Mouse (Mus musculus): ENCODE measurements at regions not wholly inside any gene's neighbourhood (a gene's known extent, or its start where the extent isn't known, plus 50 kb on each side); places are given as distances from the start of the nearest gene placed in this dataset.

DNA sequence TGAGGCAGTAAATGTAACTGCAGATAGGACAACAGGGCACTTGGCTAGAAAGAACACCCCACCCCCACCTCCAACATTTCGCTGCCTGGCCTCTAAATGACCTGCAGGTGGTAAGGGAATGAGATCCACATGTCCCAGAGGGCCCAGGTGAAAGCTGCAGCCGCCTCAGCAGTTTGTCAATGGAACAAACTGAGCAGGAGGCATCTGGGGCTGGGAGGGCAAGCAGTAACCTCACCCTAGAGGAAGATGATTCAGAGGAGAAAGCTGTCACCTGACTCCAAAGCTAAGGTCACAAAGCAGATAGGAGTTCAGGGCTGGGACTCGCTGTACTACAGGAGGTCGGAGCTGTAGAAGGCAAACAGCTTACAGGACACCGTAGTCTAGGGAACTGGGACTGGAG is 955.7 kb downstream of the Synb start:
- TF ChIP-seq ZC3H11A (IDR thresholded peaks at IDR 0.05; ENCODE audit: borderline replicate concordance, low read depth, low read length) (no peak), MAFK (IDR thresholded peaks at IDR 0.05; ENCODE audit: insufficient read depth, low read depth, low read length) (no peak), CHD2 (IDR thresholded peaks at IDR 0.05; ENCODE audit: low read depth, low read length) (no peak), ZNF384 (IDR thresholded peaks at IDR 0.05; ENCODE audit: low read depth, low read length) (no peak), HCFC1 (IDR thresholded peaks at IDR 0.05; ENCODE audit: borderline replicate concordance, insufficient read depth, low read length) (no peak)
- Histone ChIP-seq H3K9me3 (ENCODE audit: control insufficient read depth, insufficient read depth, low read depth, low read length) (no peaks in the 10 kb centered on the region), H3K4me1 (ENCODE audit: control insufficient read depth in 2 of 2, insufficient read depth in 2 of 2, low read length in 2 of 2, poor library complexity in 1 of 2) (no peaks in the 10 kb centered on the region), H3K27ac (ENCODE audit: insufficient read depth, low read depth, low read length, poor library complexity, severe bottlenecking) (no peak overlapping the region), H3K4me3 (ENCODE audit: insufficient read depth in 1 of 2, low read depth in 1 of 2, low read length in 2 of 2, poor library complexity in 1 of 2, severe bottlenecking in 1 of 2) (no peak overlapping the region), H3K36me3 (ENCODE audit: control insufficient read depth, insufficient read depth, low read length, poor library complexity, severe bottlenecking) (no peaks in the 10 kb centered on the region), H3K9ac (ENCODE audit: insufficient read depth, low read depth, low read length, poor library complexity, severe bottlenecking) (no peak overlapping the region)
- DNase-seq (ENCODE audit: low read depth, low spot score) = no peak
- in situ Hi-C loops (cut with MboI; ENCODE audit: low sequenced_read_pairs in 2 of 2, unreplicated experiment in 2 of 2) = no loop called here

DNA sequence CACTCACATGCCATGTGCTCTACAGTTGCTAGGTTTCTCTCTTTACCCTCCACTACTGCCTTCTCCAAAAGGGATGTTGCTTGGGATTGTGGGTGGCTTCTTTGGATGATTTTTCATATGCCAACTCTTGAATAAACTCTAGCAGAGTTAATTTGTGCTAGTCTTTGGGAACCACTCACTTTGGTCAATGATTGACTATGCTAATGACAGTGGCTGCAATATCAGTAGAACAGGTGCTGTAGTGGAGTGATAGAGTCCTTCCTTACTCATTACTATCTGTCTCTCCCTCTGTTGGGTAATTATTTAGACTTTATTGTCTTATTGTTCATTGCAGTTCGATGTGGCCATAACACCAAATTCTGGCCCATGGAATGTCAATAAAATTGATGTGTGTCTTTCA is 969.0 kb downstream of the Synb start:
- H3K4me3 ChIP-seq (ENCODE audit: insufficient read depth in 1 of 2, low read depth in 1 of 2, low read length in 2 of 2, poor library complexity in 1 of 2, severe bottlenecking in 1 of 2) = no peak overlapping the region
- no peaks in the 10 kb centered on the region for H3K36me3 ChIP-seq (ENCODE audit: control insufficient read depth, insufficient read depth, low read length, poor library complexity, severe bottlenecking)
- H3K9ac ChIP-seq (ENCODE audit: insufficient read depth, low read depth, low read length, poor library complexity, severe bottlenecking) = no peak overlapping the region
- in situ Hi-C loops (cut with MboI; ENCODE audit: low sequenced_read_pairs in 2 of 2, unreplicated experiment in 2 of 2) = no loop called here
- no peak for DNase-seq (ENCODE audit: low read depth, low spot score)
- TF ChIP-seq ZC3H11A (IDR thresholded peaks at IDR 0.05; ENCODE audit: borderline replicate concordance, low read depth, low read length) (no peak), CHD2 (IDR thresholded peaks at IDR 0.05; ENCODE audit: low read depth, low read length) (no peak), ZNF384 (IDR thresholded peaks at IDR 0.05; ENCODE audit: low read depth, low read length) (no peak), MAFK (IDR thresholded peaks at IDR 0.05; ENCODE audit: insufficient read depth, low read depth, low read length) (no peak), HCFC1 (IDR thresholded peaks at IDR 0.05; ENCODE audit: borderline replicate concordance, insufficient read depth, low read length) (no peak)
- H3K9me3 ChIP-seq (ENCODE audit: control insufficient read depth, insufficient read depth, low read depth, low read length) = no peaks in the 10 kb centered on the region
- no peak overlapping the region for H3K27ac ChIP-seq (ENCODE audit: insufficient read depth, low read depth, low read length, poor library complexity, severe bottlenecking)
- no peaks in the 10 kb centered on the region for H3K4me1 ChIP-seq (ENCODE audit: control insufficient read depth in 2 of 2, insufficient read depth in 2 of 2, low read length in 2 of 2, poor library complexity in 1 of 2)

DNA sequence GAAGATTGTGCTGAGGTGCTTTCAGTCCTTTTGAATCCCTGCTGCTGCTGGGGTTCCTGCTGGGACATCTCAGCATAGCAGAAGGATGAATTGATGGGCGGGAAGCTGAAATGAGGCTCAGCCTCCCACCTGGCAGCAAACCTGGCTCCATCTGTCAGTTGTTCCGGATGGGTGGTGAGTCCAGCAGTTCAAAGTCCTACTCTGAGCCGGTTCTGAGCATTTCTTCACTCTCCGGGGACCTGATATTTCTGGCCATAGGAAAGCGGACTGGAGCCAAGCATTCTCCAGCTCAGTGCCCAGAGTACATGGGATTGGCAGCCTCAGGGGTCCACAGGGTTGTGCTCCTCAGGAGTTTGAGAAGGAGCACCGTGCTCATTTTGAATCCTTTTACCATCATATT is 971.1 kb downstream of the Synb start:
- H3K36me3 ChIP-seq (ENCODE audit: control insufficient read depth, insufficient read depth, low read length, poor library complexity, severe bottlenecking) = no peaks in the 10 kb centered on the region
- no peaks in the 10 kb centered on the region for H3K9me3 ChIP-seq (ENCODE audit: control insufficient read depth, insufficient read depth, low read depth, low read length)
- DNase-seq (ENCODE audit: low read depth, low spot score) = no peak
- in situ Hi-C loops (cut with MboI; ENCODE audit: low sequenced_read_pairs in 2 of 2, unreplicated experiment in 2 of 2) = no loop called here
- TF ChIP-seq MAFK (IDR thresholded peaks at IDR 0.05; ENCODE audit: insufficient read depth, low read depth, low read length) (no peak), CHD2 (IDR thresholded peaks at IDR 0.05; ENCODE audit: low read depth, low read length) (no peak), ZC3H11A (IDR thresholded peaks at IDR 0.05; ENCODE audit: borderline replicate concordance, low read depth, low read length) (no peak), ZNF384 (IDR thresholded peaks at IDR 0.05; ENCODE audit: low read depth, low read length) (no peak), HCFC1 (IDR thresholded peaks at IDR 0.05; ENCODE audit: borderline replicate concordance, insufficient read depth, low read length) (no peak)
- H3K9ac ChIP-seq (ENCODE audit: insufficient read depth, low read depth, low read length, poor library complexity, severe bottlenecking) = no peak overlapping the region
- H3K4me1 ChIP-seq (ENCODE audit: control insufficient read depth in 2 of 2, insufficient read depth in 2 of 2, low read length in 2 of 2, poor library complexity in 1 of 2) = no peaks in the 10 kb centered on the region
- no peak overlapping the region for H3K27ac ChIP-seq (ENCODE audit: insufficient read depth, low read depth, low read length, poor library complexity, severe bottlenecking)
- no peak overlapping the region for H3K4me3 ChIP-seq (ENCODE audit: insufficient read depth in 1 of 2, low read depth in 1 of 2, low read length in 2 of 2, poor library complexity in 1 of 2, severe bottlenecking in 1 of 2)

DNA sequence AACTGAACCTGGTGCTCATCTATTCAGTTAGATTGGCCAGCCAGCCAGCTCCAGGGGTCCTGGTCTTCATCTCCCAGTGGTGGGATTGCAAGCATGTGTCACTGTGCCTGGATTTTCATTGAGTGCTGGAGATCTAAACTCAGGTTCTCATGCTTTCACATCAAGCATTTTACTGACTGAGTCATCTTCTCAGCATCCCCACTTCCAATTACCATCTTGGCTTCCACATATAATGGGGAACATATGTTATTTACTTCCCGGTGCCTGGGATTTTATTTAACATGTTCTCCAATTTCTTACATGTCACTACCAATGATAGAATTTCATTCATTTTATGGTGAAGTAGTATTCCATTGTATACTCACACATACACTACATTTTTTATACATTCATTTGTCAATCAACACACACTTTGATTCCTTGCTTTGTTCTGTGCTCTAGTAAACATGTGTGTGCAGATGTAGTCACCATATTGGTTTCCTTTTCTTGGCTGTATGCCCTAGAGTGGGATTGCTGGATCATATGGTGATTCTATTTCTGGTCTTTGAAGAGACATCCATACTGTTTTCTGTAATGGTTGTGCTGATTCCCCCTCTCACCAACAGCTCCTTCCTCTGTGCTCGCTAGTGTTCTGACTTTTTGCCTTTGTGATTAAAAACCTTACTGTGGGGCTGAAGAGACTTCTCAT is 986.0 kb downstream of the Synb start:
- H3K9me3 ChIP-seq (ENCODE audit: control insufficient read depth, insufficient read depth, low read depth, low read length) = no peaks in the 10 kb centered on the region
- H3K27ac ChIP-seq (ENCODE audit: insufficient read depth, low read depth, low read length, poor library complexity, severe bottlenecking) = no peak overlapping the region
- DNase-seq (ENCODE audit: low read depth, low spot score) = no peak

DNA sequence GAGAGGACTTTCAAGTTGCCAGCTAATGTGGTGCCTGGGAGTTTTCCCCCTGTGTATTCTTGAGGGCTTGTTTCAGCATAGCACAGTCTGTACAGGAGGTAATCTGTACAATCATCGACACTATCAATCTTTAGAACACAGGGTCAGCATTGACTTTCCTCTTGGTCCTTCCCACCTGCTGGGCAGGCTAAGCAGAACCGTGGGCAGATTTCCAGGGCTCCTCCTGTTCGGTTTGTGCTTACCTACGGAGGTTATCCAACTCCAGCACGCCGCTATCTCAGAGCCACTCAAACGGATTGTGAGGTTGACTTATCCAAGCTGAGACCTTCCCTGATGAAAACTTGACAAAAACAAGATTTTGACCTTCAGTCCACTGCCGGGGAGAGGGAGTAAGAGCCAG is 988.9 kb downstream of the Synb start:
- Histone ChIP-seq H3K4me3 (ENCODE audit: insufficient read depth in 1 of 2, low read depth in 1 of 2, low read length in 2 of 2, poor library complexity in 1 of 2, severe bottlenecking in 1 of 2) (no peak overlapping the region), H3K36me3 (ENCODE audit: control insufficient read depth, insufficient read depth, low read length, poor library complexity, severe bottlenecking) (no peaks in the 10 kb centered on the region), H3K9me3 (ENCODE audit: control insufficient read depth, insufficient read depth, low read depth, low read length) (no peaks in the 10 kb centered on the region), H3K27ac (ENCODE audit: insufficient read depth, low read depth, low read length, poor library complexity, severe bottlenecking) (no peak overlapping the region), H3K9ac (ENCODE audit: insufficient read depth, low read depth, low read length, poor library complexity, severe bottlenecking) (no peak overlapping the region), H3K4me1 (ENCODE audit: control insufficient read depth in 2 of 2, insufficient read depth in 2 of 2, low read length in 2 of 2, poor library complexity in 1 of 2) (no peaks in the 10 kb centered on the region)
- TF ChIP-seq CHD2 (IDR thresholded peaks at IDR 0.05; ENCODE audit: low read depth, low read length) = no peak
- no peak for TF ChIP-seq MAFK (IDR thresholded peaks at IDR 0.05; ENCODE audit: insufficient read depth, low read depth, low read length)
- TF ChIP-seq ZNF384 (IDR thresholded peaks at IDR 0.05; ENCODE audit: low read depth, low read length) = no peak
- no peak for TF ChIP-seq HCFC1 (IDR thresholded peaks at IDR 0.05; ENCODE audit: borderline replicate concordance, insufficient read depth, low read length)
- TF ChIP-seq ZC3H11A (IDR thresholded peaks at IDR 0.05; ENCODE audit: borderline replicate concordance, low read depth, low read length) = no peak
- in situ Hi-C loops (cut with MboI; ENCODE audit: low sequenced_read_pairs in 2 of 2, unreplicated experiment in 2 of 2) = no loop called here
- DNase-seq (ENCODE audit: low read depth, low spot score) = no peak

More for the DNA sequence above, 986.0 kb downstream of the Synb start:
- no peaks in the 10 kb centered on the region for H3K4me1 ChIP-seq (ENCODE audit: control insufficient read depth in 2 of 2, insufficient read depth in 2 of 2, low read length in 2 of 2, poor library complexity in 1 of 2)
- in situ Hi-C loops (cut with MboI; ENCODE audit: low sequenced_read_pairs in 2 of 2, unreplicated experiment in 2 of 2) = no loop called here
- no peak overlapping the region for H3K4me3 ChIP-seq (ENCODE audit: insufficient read depth in 1 of 2, low read depth in 1 of 2, low read length in 2 of 2, poor library complexity in 1 of 2, severe bottlenecking in 1 of 2)
- H3K9ac ChIP-seq (ENCODE audit: insufficient read depth, low read depth, low read length, poor library complexity, severe bottlenecking) = no peak overlapping the region
- no peaks in the 10 kb centered on the region for H3K36me3 ChIP-seq (ENCODE audit: control insufficient read depth, insufficient read depth, low read length, poor library complexity, severe bottlenecking)
- no peak for TF ChIP-seq HCFC1 (IDR thresholded peaks at IDR 0.05; ENCODE audit: borderline replicate concordance, insufficient read depth, low read length)

All from ES-E14 (cell line).